Mouse (Mus musculus) intestine, embryonic 14.5 days (tissue): ENCODE results near the gene Zfyve19. TPM values are rescaled to one million over a fixed set of nuclear protein-coding genes. Genes with fewer than 3 reads are reported as not detected.

Experiments
- ATAC-seq: fragments of 200-750 bp; cut with Nextera tagmentation; replicated peaks from 2 replicates; pipeline ENCODE4 v1.8.0; 2017; ENCODE audit warnings: low read depth, moderate number of reproducible peaks, moderate TSS enrichment, moderate library complexity; ENCODE audit not compliant: low FRiP score, low TSS enrichment
- DNase-seq: peaks from one replicate; pipeline ENCODE4 v3.0.0-alpha.2; 2018; ENCODE audit warnings: low spot score
- H3K27ac ChIP-seq: fragments of 300-500 bp; sonication (generic); 2 replicates; pipeline ENCODE4 v1.5.1; 2014; ENCODE audit warnings: low read depth, mild to moderate bottlenecking, control low read depth
- H3K27me3 ChIP-seq: fragments of 300-500 bp; sonication (generic); replicated peaks from 2 replicates; pipeline ENCODE4 v1.6.1; 2014; ENCODE audit warnings: low read length, control low read depth; ENCODE audit not compliant: control insufficient read depth, insufficient read depth
- H3K36me3 ChIP-seq: fragments of 300-500 bp; sonication (generic); 2 replicates; pipeline ENCODE4 v1.6.1; 2014; ENCODE audit warnings: low read length, control low read depth; ENCODE audit not compliant: control insufficient read depth, insufficient read depth
- H3K4me1 ChIP-seq: fragments of 300-500 bp; sonication (generic); replicated peaks from 2 replicates; pipeline ENCODE4 v1.6.1; 2014; ENCODE audit warnings: low read length, control low read depth, mixed read lengths; ENCODE audit not compliant: control insufficient read depth, insufficient read depth
- H3K4me2 ChIP-seq: fragments of 300-500 bp; sonication (generic); 2 replicates; pipeline ENCODE4 v1.6.1; 2014; ENCODE audit warnings: low read length
- H3K4me3 ChIP-seq: fragments of 300-500 bp; sonication (generic); 2 replicates; pipeline ENCODE4 v1.5.1; 2014; ENCODE audit warnings: low read depth, low read length, control low read depth, mixed read lengths
- H3K9ac ChIP-seq: fragments of 300-500 bp; sonication (generic); 2 replicates; pipeline ENCODE4 v1.6.1; 2014; ENCODE audit warnings: mild to moderate bottlenecking, low read length
- H3K9me3 ChIP-seq: fragments of 300-500 bp; sonication (generic); 2 replicates; pipeline ENCODE4 v1.6.1; 2016; ENCODE audit warnings: low read length, control low read depth; ENCODE audit not compliant: control insufficient read depth
- WGBS: fragments of 180-500 bp; shearing (Covaris S2); extraction: QIAGEN DNeasy Blood & Tissue Kit; methylation state at CpG from one replicate; pipeline ENCODE4 v1.1.7; 2014; 5-methylcytosine and 5-hydroxymethylcytosine counted together
- polyA plus RNA-seq: library from polyadenylated mRNA; unstranded; fragments of >200 nt; fragmentation: Nextera tagmentation; extraction: Ambion mirVana; gene quantifications from 2 replicates; pipeline ENCODE4 v1.2.1, GENCODE M21; 2014

Zfyve19 gene
- 44.2 and 63.2 TPM in 2 replicates for polyA plus RNA-seq

- H3K4me2 ChIP-seq = peak within 1 kb of the TSS; percentile 68
- H3K36me3 ChIP-seq = peaks cover 31% of the 10 kb centered on the region
- DNase-seq (peak; percentile 95), ATAC-seq (peak; percentile 96)
- H3K27me3 ChIP-seq = no peaks in the 10 kb centered on the region
- H3K9ac ChIP-seq = peak within 1 kb of the TSS; percentile 62
- WGBS = under 1% methylated on average over 51 of the region's 51 CpGs
- no peaks in the 10 kb centered on the region for H3K9me3 ChIP-seq
- peak within 1 kb of the TSS; percentile 59 for H3K4me3 ChIP-seq
- peaks cover 10% of the 10 kb centered on the region; the same call in 1 of the 2 replicates for H3K4me1 ChIP-seq
- H3K27ac ChIP-seq = peak within 1 kb of the TSS; percentile 82
Measured at GRCm38 (mm10) chr2:119208344-119209175, at the start of gene Zfyve19, which contains the start of gene Dnajc17. TSS of gene Zfyve19 (plus strand) at chr2:119208617. TSS of gene Dnajc17 (minus strand) at chr2:119208795.

GRCm38 (mm10) chr2:119161247-119161646 lies 47.2 kb upstream of the Zfyve19 start:
- H3K9me3 ChIP-seq = no peaks in the 10 kb centered on the region
- H3K4me2 ChIP-seq = no peak overlapping the region
- ATAC-seq (no peak), DNase-seq (no peak)
- no peak overlapping the region for H3K9ac ChIP-seq
- H3K27me3 ChIP-seq = peaks cover 6% of the 10 kb centered on the region
- no peaks in the 10 kb centered on the region for H3K36me3 ChIP-seq
- WGBS = 33% methylated on average over 2 of the region's 2 CpGs
- H3K4me1 ChIP-seq = no peaks in the 10 kb centered on the region
- H3K27ac ChIP-seq = no peak overlapping the region
- no peak overlapping the region for H3K4me3 ChIP-seq

- H3K9ac ChIP-seq = no peak overlapping the region
- no peak overlapping the region for H3K27ac ChIP-seq
- no peak overlapping the region for H3K4me3 ChIP-seq
- H3K4me1 ChIP-seq = peaks cover 5% of the 10 kb centered on the region; the same call in 1 of the 2 replicates
- no peaks in the 10 kb centered on the region for H3K36me3 ChIP-seq
- peaks cover 13% of the 10 kb centered on the region for H3K27me3 ChIP-seq
- no peak overlapping the region for H3K4me2 ChIP-seq
- 54% methylated on average over 3 of the region's 3 CpGs for WGBS
- no peaks in the 10 kb centered on the region for H3K9me3 ChIP-seq
- DNase-seq = no peak
- ATAC-seq = no peak
Measured at GRCm38 (mm10) chr2:119163135-119163534, 45.3 kb upstream of the Zfyve19 start.

DNA sequence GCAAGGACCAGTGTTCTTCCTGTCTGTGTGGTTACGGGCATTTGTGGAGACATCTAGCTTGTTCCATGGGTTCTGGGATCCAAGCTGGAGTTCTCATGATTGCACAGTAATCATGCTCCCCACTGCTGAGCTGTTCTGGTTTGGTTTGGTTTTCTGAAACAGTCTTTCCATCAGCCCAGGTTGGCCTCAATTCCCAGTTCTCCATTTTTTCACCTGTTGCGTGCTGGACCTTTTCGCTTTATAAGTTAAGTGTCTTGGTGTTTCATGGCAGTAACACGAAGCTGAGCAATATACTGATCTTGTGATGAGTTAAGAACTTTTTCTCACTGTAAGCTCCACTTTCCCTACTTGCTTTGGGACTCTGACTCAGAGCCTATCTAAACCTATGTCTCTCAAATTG lies 44.4 kb upstream of the Zfyve19 start:
- no peak for DNase-seq
- H3K27me3 ChIP-seq = peaks cover 13% of the 10 kb centered on the region
- H3K27ac ChIP-seq = no peak overlapping the region
- no peak overlapping the region for H3K9ac ChIP-seq
- WGBS = 82% methylated on average over 4 of the region's 4 CpGs
- H3K4me3 ChIP-seq = no peak overlapping the region
- ATAC-seq = no peak
- H3K36me3 ChIP-seq = no peaks in the 10 kb centered on the region
- no peaks in the 10 kb centered on the region for H3K9me3 ChIP-seq
- peaks cover 5% of the 10 kb centered on the region; the same call in 1 of the 2 replicates for H3K4me1 ChIP-seq
- no peak overlapping the region for H3K4me2 ChIP-seq

GRCm38 (mm10) chr2:119165401-119165800 lies 43.0 kb upstream of the Zfyve19 start:
- Histone ChIP-seq H3K36me3 (no peaks in the 10 kb centered on the region), H3K9me3 (no peaks in the 10 kb centered on the region), H3K4me1 (peaks cover 5% of the 10 kb centered on the region; the same call in 1 of the 2 replicates), H3K9ac (no peak overlapping the region), H3K4me2 (no peak overlapping the region), H3K27me3 (peaks cover 13% of the 10 kb centered on the region), H3K27ac (no peak overlapping the region), H3K4me3 (no peak overlapping the region)
- ATAC-seq (no peak), DNase-seq (no peak)

GRCm38 (mm10) chr2:119166901-119167865 lies 41.2 kb upstream of the Zfyve19 start, which contains the start of gene Gchfr:
TSS of gene Gchfr (plus strand) at chr2:119167773.
- DNase-seq = peak; percentile 88
- WGBS = under 1% methylated on average over 52 of the region's 60 CpGs

GRCm38 (mm10) chr2:119167866-119168256 lies 40.6 kb upstream of the Zfyve19 start:
- peak; percentile 12; the same call in 1 of the 2 replicates for ATAC-seq
- Histone ChIP-seq H3K4me2 (peak overlapping the region; percentile 99), H3K27ac (no peak overlapping the region), H3K9ac (peak overlapping the region; percentile 27), H3K4me1 (peaks cover 8% of the 10 kb centered on the region), H3K9me3 (no peaks in the 10 kb centered on the region), H3K4me3 (peak overlapping the region; percentile 56), H3K27me3 (peaks cover 13% of the 10 kb centered on the region), H3K36me3 (no peaks in the 10 kb centered on the region)
- WGBS = 4% methylated on average over 26 of the region's 26 CpGs
- no peak for DNase-seq

More at GRCm38 (mm10) chr2:119166901-119167865, 41.2 kb upstream of the Zfyve19 start, which contains the start of gene Gchfr:
- H3K4me1 ChIP-seq = peaks cover 5% of the 10 kb centered on the region; the same call in 1 of the 2 replicates
- peak within 1 kb of the TSS; percentile 56 for H3K4me3 ChIP-seq
- ATAC-seq = peak; percentile 85
- H3K9ac ChIP-seq = peak within 1 kb of the TSS; percentile 27
- H3K36me3 ChIP-seq = no peaks in the 10 kb centered on the region
- no peaks in the 10 kb centered on the region for H3K9me3 ChIP-seq
- peaks cover 13% of the 10 kb centered on the region for H3K27me3 ChIP-seq
- peak within 1 kb of the TSS; percentile 99 for H3K4me2 ChIP-seq
- no peak within 1 kb of the TSS for H3K27ac ChIP-seq

- WGBS = 90% methylated on average over 2 of the region's 2 CpGs
Measured at GRCm38 (mm10) chr2:119170282-119170681, 38.1 kb upstream of the Zfyve19 start.

More at GRCm38 (mm10) chr2:119170282-119170681, 38.1 kb upstream of the Zfyve19 start:
- Histone ChIP-seq H3K36me3 (no peaks in the 10 kb centered on the region), H3K4me1 (peaks cover 18% of the 10 kb centered on the region), H3K27ac (no peak overlapping the region), H3K27me3 (peaks cover 13% of the 10 kb centered on the region; the same call in 1 of the 2 replicates), H3K9me3 (no peaks in the 10 kb centered on the region), H3K9ac (no peak overlapping the region), H3K4me2 (no peak overlapping the region), H3K4me3 (no peak overlapping the region)
- DNase-seq = no peak
- ATAC-seq = no peak
